Mouse (Mus musculus) myocyte (in vitro differentiated cells): ENCODE data around the gene Tcf7l1.

Experiments used
- CEBPB ChIP-seq: IDR thresholded peaks from 2 replicates; pipeline ENCODE4 v1.6.1; 2011; ENCODE audit warnings: mild to moderate bottlenecking, moderate library complexity; ENCODE audit not compliant: poor library complexity, insufficient read depth, severe bottlenecking
- E2F4 ChIP-seq: IDR thresholded peaks from one replicate; pipeline ENCODE4 v1.6.1; 2011; ENCODE audit warnings: mild to moderate bottlenecking, control low read depth, moderate library complexity; ENCODE audit not compliant: insufficient read depth
- MAX ChIP-seq: IDR thresholded peaks from one replicate; pipeline ENCODE4 v1.6.1; 2011; ENCODE audit warnings: low read depth, mild to moderate bottlenecking, control low read depth
- MYOD1 ChIP-seq, 3 experiments: IDR thresholded peaks; one replicate each; pipeline ENCODE4 v1.6.1; 2011; ENCODE audit warnings: control low read depth in 2 of 3, low read depth in 2 of 3, mild to moderate bottlenecking in 2 of 3, moderate library complexity in 1 of 3; ENCODE audit not compliant: insufficient read length in 2 of 3, control insufficient read depth in 1 of 3
- MYOG ChIP-seq, 3 experiments: IDR thresholded peaks; one replicate each; pipeline ENCODE4 v1.6.1; 2011; ENCODE audit warnings: control low read depth in 2 of 3, low read depth in 2 of 3, mild to moderate bottlenecking in 2 of 3; ENCODE audit not compliant: insufficient read length in 2 of 3, control insufficient read depth in 1 of 3, insufficient read depth in 1 of 3
- POLR2A ChIP-seq: IDR thresholded peaks from one replicate; pipeline ENCODE4 v1.6.1; 2011; ENCODE audit warnings: low read depth, mild to moderate bottlenecking, control low read depth, moderate library complexity; ENCODE audit not compliant: insufficient read length

GRCm38 (mm10) chr6:72650338-72650851, 138.7 kb downstream of the Tcf7l1 start:
- no peak for TF ChIP-seq POLR2A
- TF ChIP-seq E2F4 = no peak
- no peak for TF ChIP-seq CEBPB
- no peak for TF ChIP-seq MYOG (IDR thresholded peaks at IDR 0.05; ENCODE audit: control insufficient read depth in 1 of 3, insufficient read depth in 1 of 3, insufficient read length in 2 of 3, low read depth in 2 of 3)
- no peak for TF ChIP-seq MAX
- no peak for TF ChIP-seq MYOD1 (IDR thresholded peaks at IDR 0.05; ENCODE audit: control insufficient read depth in 1 of 3, insufficient read length in 2 of 3, low read depth in 2 of 3)
